Mouse (Mus musculus): ENCODE results near the gene Brk1. TPM values are rescaled to one million over a fixed set of nuclear protein-coding genes. Genes with fewer than 3 reads are reported as not detected.

Brk1 gene
- polyA plus RNA-seq, 1 experiment, result 200 TPM

DNA sequence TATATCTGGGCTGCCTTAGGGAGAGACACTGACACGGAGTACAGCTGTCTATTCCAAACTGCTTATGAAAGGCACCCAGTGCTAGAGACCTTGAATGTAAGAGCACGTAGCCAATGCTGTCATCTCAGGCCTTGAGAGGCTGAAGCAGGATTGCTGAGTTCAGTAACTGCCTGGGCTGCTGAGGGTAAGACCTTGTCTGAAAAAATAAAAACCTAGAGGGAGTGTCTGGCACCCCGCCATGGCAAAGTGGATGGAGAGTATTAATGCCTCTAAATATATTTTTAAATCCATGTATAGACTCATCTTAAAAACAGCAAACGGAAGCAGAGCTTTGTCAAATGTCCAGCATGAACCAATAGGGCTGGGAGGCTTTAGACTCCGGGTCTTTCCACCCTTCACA lies 4.7 kb upstream of the Brk1 start:
- Histone ChIP-seq H3K4me3 (ENCODE audit: insufficient read depth, poor library complexity, severe bottlenecking) (no peak overlapping the region), H3K36me3 (ENCODE audit: control insufficient read depth, insufficient read depth) (peaks cover 18% of the 10 kb centered on the region), H3K79me3 (ENCODE audit: low read depth) (no peaks in the 10 kb centered on the region), H3K79me2 (ENCODE audit: control insufficient read depth, insufficient read depth) (peaks cover 5% of the 10 kb centered on the region), H3ac (ENCODE audit: control insufficient read depth, insufficient read length, low read depth) (no peak overlapping the region), H3K27me3 (ENCODE audit: control insufficient read depth, insufficient read depth, insufficient read length) (no peaks in the 10 kb centered on the region)
- TF ChIP-seq CTCF (IDR thresholded peaks at IDR 0.05; ENCODE audit: control insufficient read depth, insufficient read depth, insufficient read length) (no peak), MAX (IDR thresholded peaks at IDR 0.05) (no peak), FOSL1 (IDR thresholded peaks at IDR 0.05; ENCODE audit: insufficient read depth, low read length, poor library complexity, severe bottlenecking) (no peak), MYOG (IDR thresholded peaks at IDR 0.05; ENCODE audit: control insufficient read depth, extremely low read depth, insufficient read length) (no peak), USF1 (IDR thresholded peaks at IDR 0.05; ENCODE audit: low read depth) (no peak), MYOD1 (IDR thresholded peaks at IDR 0.05; ENCODE audit: control insufficient read depth, insufficient read length, low read depth) (no peak), CEBPB (IDR thresholded peaks at IDR 0.05; ENCODE audit: low read depth) (no peak)

GRCm38 (mm10) chr6:113600543-113601139 lies 3.9 kb upstream of the Brk1 start, which contains the start of gene Fancd2os:
TSS of gene Fancd2os (minus strand) at chr6:113600715.
- peaks cover 16% of the 10 kb centered on the region for H3K36me3 ChIP-seq (ENCODE audit: control insufficient read depth, insufficient read depth)
- no peaks in the 10 kb centered on the region for H3K27me3 ChIP-seq (ENCODE audit: control insufficient read depth, insufficient read depth, insufficient read length)
- H3K79me3 ChIP-seq (ENCODE audit: low read depth), result peaks cover 8% of the 10 kb centered on the region
- H3ac ChIP-seq (ENCODE audit: control insufficient read depth, insufficient read length, low read depth), result no peak within 1 kb of the TSS
- H3K79me2 ChIP-seq (ENCODE audit: control insufficient read depth, insufficient read depth), result peaks cover 13% of the 10 kb centered on the region
- no peak for TF ChIP-seq USF1 (IDR thresholded peaks at IDR 0.05; ENCODE audit: low read depth)
- no peak for TF ChIP-seq CTCF (IDR thresholded peaks at IDR 0.05; ENCODE audit: control insufficient read depth, insufficient read depth, insufficient read length)
- TF ChIP-seq FOSL1 (IDR thresholded peaks at IDR 0.05; ENCODE audit: insufficient read depth, low read length, poor library complexity, severe bottlenecking), result no peak
- TF ChIP-seq MYOG (IDR thresholded peaks at IDR 0.05; ENCODE audit: control insufficient read depth, extremely low read depth, insufficient read length), result no peak
- no peak for TF ChIP-seq MYOD1 (IDR thresholded peaks at IDR 0.05; ENCODE audit: control insufficient read depth, insufficient read length, low read depth)
- TF ChIP-seq CEBPB (IDR thresholded peaks at IDR 0.05; ENCODE audit: low read depth), result no peak
- TF ChIP-seq MAX (IDR thresholded peaks at IDR 0.05), result no peak
- no peak within 1 kb of the TSS for H3K4me3 ChIP-seq (ENCODE audit: insufficient read depth, poor library complexity, severe bottlenecking)

DNA sequence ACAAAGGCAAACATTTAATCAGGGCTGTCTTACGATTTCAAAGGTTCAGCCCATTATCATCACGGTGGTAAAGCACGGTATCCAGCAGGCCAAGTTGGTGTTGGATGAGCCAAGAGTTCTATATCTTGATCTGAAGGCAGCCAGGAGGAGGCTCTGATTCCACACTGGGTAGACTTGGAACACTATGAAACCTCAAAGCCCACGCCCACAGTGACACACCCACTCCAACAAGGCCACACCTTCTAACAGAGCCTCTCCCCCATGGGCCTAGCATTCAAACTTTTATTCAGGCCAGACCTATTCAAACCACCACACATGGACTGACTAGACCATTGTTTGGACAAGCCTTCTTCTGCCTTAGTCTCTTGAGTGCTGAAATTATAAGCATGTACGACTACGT lies 1.8 kb upstream of the Brk1 start:
- Histone ChIP-seq H3K36me3 (ENCODE audit: control insufficient read depth, insufficient read depth) (peaks cover 9% of the 10 kb centered on the region), H3K79me2 (ENCODE audit: control insufficient read depth, insufficient read depth) (peaks cover 35% of the 10 kb centered on the region), H3ac (ENCODE audit: control insufficient read depth, insufficient read length, low read depth) (no peak overlapping the region), H3K79me3 (ENCODE audit: low read depth) (peaks cover 28% of the 10 kb centered on the region), H3K27me3 (ENCODE audit: control insufficient read depth, insufficient read depth, insufficient read length) (no peaks in the 10 kb centered on the region), H3K4me3 (ENCODE audit: insufficient read depth, poor library complexity, severe bottlenecking) (no peak overlapping the region)
- TF ChIP-seq MYOG (IDR thresholded peaks at IDR 0.05; ENCODE audit: control insufficient read depth, extremely low read depth, insufficient read length) (no peak), MAX (IDR thresholded peaks at IDR 0.05) (no peak), USF1 (IDR thresholded peaks at IDR 0.05; ENCODE audit: low read depth) (no peak), CTCF (IDR thresholded peaks at IDR 0.05; ENCODE audit: control insufficient read depth, insufficient read depth, insufficient read length) (no peak), FOSL1 (IDR thresholded peaks at IDR 0.05; ENCODE audit: insufficient read depth, low read length, poor library complexity, severe bottlenecking) (no peak), MYOD1 (IDR thresholded peaks at IDR 0.05; ENCODE audit: control insufficient read depth, insufficient read length, low read depth) (no peak), CEBPB (IDR thresholded peaks at IDR 0.05; ENCODE audit: low read depth) (no peak)

DNA sequence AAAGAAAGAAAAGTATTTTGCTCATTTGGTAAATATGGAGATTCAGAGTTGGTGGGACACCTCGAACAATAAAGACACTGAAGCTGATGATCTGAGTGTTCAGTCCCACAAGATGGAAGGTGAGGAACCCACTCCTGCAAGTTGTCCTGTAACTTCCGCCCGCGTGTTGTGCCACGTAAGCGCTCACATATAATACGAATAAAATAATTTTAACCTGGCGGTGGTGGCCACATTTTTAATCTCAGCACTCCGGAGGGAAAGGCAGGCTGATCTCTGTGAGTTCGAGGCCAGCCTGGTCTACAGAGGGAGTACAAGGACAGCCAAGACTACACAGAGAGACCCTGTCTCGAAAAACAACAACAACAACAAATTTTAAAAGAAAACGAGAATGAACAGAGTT lies 579 bp upstream of the Brk1 start:
- Histone ChIP-seq H3K79me2 (ENCODE audit: control insufficient read depth, insufficient read depth) (peaks cover 46% of the 10 kb centered on the region), H3K36me3 (ENCODE audit: control insufficient read depth, insufficient read depth) (peaks cover 8% of the 10 kb centered on the region), H3ac (ENCODE audit: control insufficient read depth, insufficient read length, low read depth) (no peak overlapping the region), H3K27me3 (ENCODE audit: control insufficient read depth, insufficient read depth, insufficient read length) (no peaks in the 10 kb centered on the region), H3K4me3 (ENCODE audit: insufficient read depth, poor library complexity, severe bottlenecking) (peak overlapping the region; percentile 84), H3K79me3 (ENCODE audit: low read depth) (peaks cover 40% of the 10 kb centered on the region)
- TF ChIP-seq CEBPB (IDR thresholded peaks at IDR 0.05; ENCODE audit: low read depth) (no peak), MYOG (IDR thresholded peaks at IDR 0.05; ENCODE audit: control insufficient read depth, extremely low read depth, insufficient read length) (no peak), MYOD1 (IDR thresholded peaks at IDR 0.05; ENCODE audit: control insufficient read depth, insufficient read length, low read depth) (no peak), FOSL1 (IDR thresholded peaks at IDR 0.05; ENCODE audit: insufficient read depth, low read length, poor library complexity, severe bottlenecking) (no peak), MAX (IDR thresholded peaks at IDR 0.05) (no peak), CTCF (IDR thresholded peaks at IDR 0.05; ENCODE audit: control insufficient read depth, insufficient read depth, insufficient read length) (no peak), USF1 (IDR thresholded peaks at IDR 0.05; ENCODE audit: low read depth) (no peak)

GRCm38 (mm10) chr6:113605224-113605545 lies 613 bp downstream of the Brk1 start:
- Histone ChIP-seq H3ac (ENCODE audit: control insufficient read depth, insufficient read length, low read depth) (peak overlapping the region; percentile 96), H3K36me3 (ENCODE audit: control insufficient read depth, insufficient read depth) (peaks cover 15% of the 10 kb centered on the region), H3K4me3 (ENCODE audit: insufficient read depth, poor library complexity, severe bottlenecking) (peak overlapping the region; percentile 84), H3K79me3 (ENCODE audit: low read depth) (peaks cover 51% of the 10 kb centered on the region), H3K79me2 (ENCODE audit: control insufficient read depth, insufficient read depth) (peaks cover 58% of the 10 kb centered on the region), H3K27me3 (ENCODE audit: control insufficient read depth, insufficient read depth, insufficient read length) (no peaks in the 10 kb centered on the region)
- TF ChIP-seq CTCF (IDR thresholded peaks at IDR 0.05; ENCODE audit: control insufficient read depth, insufficient read depth, insufficient read length) (no peak), USF1 (IDR thresholded peaks at IDR 0.05; ENCODE audit: low read depth) (no peak), MYOD1 (IDR thresholded peaks at IDR 0.05; ENCODE audit: control insufficient read depth, insufficient read length, low read depth) (no peak)

- Histone ChIP-seq H3K79me3 (ENCODE audit: low read depth) (peaks cover 84% of the 10 kb centered on the region), H3K36me3 (ENCODE audit: control insufficient read depth, insufficient read depth) (peaks cover 44% of the 10 kb centered on the region), H3K79me2 (ENCODE audit: control insufficient read depth, insufficient read depth) (peaks cover 95% of the 10 kb centered on the region), H3K27me3 (ENCODE audit: control insufficient read depth, insufficient read depth, insufficient read length) (no peaks in the 10 kb centered on the region), H3K4me3 (ENCODE audit: insufficient read depth, poor library complexity, severe bottlenecking) (no peak overlapping the region), H3ac (ENCODE audit: control insufficient read depth, insufficient read length, low read depth) (no peak overlapping the region)
- TF ChIP-seq CEBPB (IDR thresholded peaks at IDR 0.05; ENCODE audit: low read depth) (no peak), MAX (IDR thresholded peaks at IDR 0.05) (no peak), USF1 (IDR thresholded peaks at IDR 0.05; ENCODE audit: low read depth) (no peak), MYOD1 (IDR thresholded peaks at IDR 0.05; ENCODE audit: control insufficient read depth, insufficient read length, low read depth) (no peak), MYOG (IDR thresholded peaks at IDR 0.05; ENCODE audit: control insufficient read depth, extremely low read depth, insufficient read length) (no peak), FOSL1 (IDR thresholded peaks at IDR 0.05; ENCODE audit: insufficient read depth, low read length, poor library complexity, severe bottlenecking) (no peak), CTCF (IDR thresholded peaks at IDR 0.05; ENCODE audit: control insufficient read depth, insufficient read depth, insufficient read length) (no peak)
Observed at GRCm38 (mm10) chr6:113608871-113609270, 4.3 kb downstream of the Brk1 start.
